Mouse (Mus musculus) liver, embryonic 15.5 days (tissue): ENCODE data around the gene Ms4a18. TPM values are rescaled to one million over a fixed set of nuclear protein-coding genes. Genes with fewer than 3 reads are reported as not detected.

Source experiments
- ATAC-seq: fragments of 200-750 bp; cut with Nextera tagmentation; 2 replicates; pipeline ENCODE4 v1.8.0; 2017; ENCODE audit warnings: moderate number of reproducible peaks, mild to moderate bottlenecking, moderate library complexity; ENCODE audit not compliant: insufficient read depth
- H3K27ac ChIP-seq: fragments of 300-500 bp; sonication (generic); replicated peaks from 2 replicates; pipeline ENCODE4 v1.5.1; 2015; ENCODE audit warnings: mild to moderate bottlenecking, inconsistent platforms
- H3K27me3 ChIP-seq: fragments of 300-500 bp; sonication (generic); 2 replicates; pipeline ENCODE4 v1.6.1; 2015; ENCODE audit warnings: mild to moderate bottlenecking, inconsistent platforms
- H3K36me3 ChIP-seq: fragments of 300-500 bp; sonication (generic); replicated peaks from 2 replicates; pipeline ENCODE4 v1.6.1; 2015; ENCODE audit warnings: moderate library complexity, mild to moderate bottlenecking, inconsistent platforms
- H3K4me1 ChIP-seq: fragments of 300-500 bp; sonication (generic); replicated peaks from 2 replicates; pipeline ENCODE4 v1.6.1; 2015; ENCODE audit warnings: inconsistent platforms
- H3K4me2 ChIP-seq: fragments of 300-500 bp; sonication (generic); 2 replicates; pipeline ENCODE4 v1.6.1; 2015; ENCODE audit warnings: moderate library complexity, mild to moderate bottlenecking, inconsistent platforms
- H3K4me3 ChIP-seq: fragments of 300-500 bp; sonication (generic); replicated peaks from 2 replicates; pipeline ENCODE4 v1.5.1; 2015; ENCODE audit warnings: mild to moderate bottlenecking, inconsistent platforms
- H3K9ac ChIP-seq: fragments of 300-500 bp; sonication (generic); 2 replicates; pipeline ENCODE4 v1.6.1; 2015; ENCODE audit warnings: moderate library complexity, mild to moderate bottlenecking, inconsistent platforms
- H3K9me3 ChIP-seq: fragments of 300-500 bp; sonication (generic); replicated peaks from 2 replicates; pipeline ENCODE4 v1.6.1; 2016; ENCODE audit warnings: inconsistent platforms
- WGBS: fragments of 180-500 bp; shearing (Covaris S2); methylation state at CpG from one replicate; pipeline ENCODE4 v1.1.7; 2015; ENCODE audit warnings: mixed read lengths; ENCODE audit not compliant: insufficient replicate concordance; 5-methylcytosine and 5-hydroxymethylcytosine counted together
- polyA plus RNA-seq: library from polyadenylated mRNA; unstranded; fragments of >200 nt; fragmentation: Nextera tagmentation; extraction: Ambion mirVana; gene quantifications from 2 replicates; pipeline ENCODE4 v1.2.1, GENCODE M21; 2015

Ms4a18 gene
- polyA plus RNA-seq, 1 experiment from 2014 or later = 0.08 TPM

- Histone ChIP-seq H3K4me3 (peak overlapping the region; percentile 33), H3K27me3 (no peaks in the 10 kb centered on the region), H3K9me3 (no peaks in the 10 kb centered on the region), H3K36me3 (no peaks in the 10 kb centered on the region), H3K4me1 (peaks cover 10% of the 10 kb centered on the region), H3K4me2 (peak overlapping the region; percentile 57), H3K27ac (no peak overlapping the region), H3K9ac (no peak overlapping the region)
- 5% methylated on average over 39 of the region's 40 CpGs for WGBS
- peak; percentile 98 for ATAC-seq
These were observed 27.3 kb upstream of the Ms4a18 start for GRCm38 (mm10) chr19:11044996-11045711.

GRCm38 (mm10) chr19:11044671-11044995 lies 26.8 kb upstream of the Ms4a18 start:
- 24% methylated on average over 5 of the region's 5 CpGs for WGBS
- 0 out of 2 replicates have a peak overlapping the region, but pooled peaks have one; percentile 33 for H3K4me3 ChIP-seq

GRCm38 (mm10) chr19:11037570-11037969 lies 19.7 kb upstream of the Ms4a18 start:
- Histone ChIP-seq H3K36me3 (no peaks in the 10 kb centered on the region), H3K4me1 (no peaks in the 10 kb centered on the region), H3K4me3 (no peak overlapping the region), H3K27me3 (no peaks in the 10 kb centered on the region; the same call in 1 of the 2 replicates), H3K9me3 (no peaks in the 10 kb centered on the region), H3K27ac (no peak overlapping the region), H3K4me2 (no peak overlapping the region), H3K9ac (no peak overlapping the region)
- no peak for ATAC-seq

More at GRCm38 (mm10) chr19:11044671-11044995, 26.8 kb upstream of the Ms4a18 start:
- peak; percentile 33; the same call in 1 of the 2 replicates for ATAC-seq
- Histone ChIP-seq H3K27ac (no peak overlapping the region), H3K36me3 (no peaks in the 10 kb centered on the region), H3K4me1 (peaks cover 10% of the 10 kb centered on the region), H3K9ac (no peak overlapping the region), H3K4me2 (peak overlapping the region; percentile 57), H3K9me3 (no peaks in the 10 kb centered on the region), H3K27me3 (no peaks in the 10 kb centered on the region)

- Histone ChIP-seq H3K27ac (no peak overlapping the region), H3K4me1 (no peaks in the 10 kb centered on the region), H3K9me3 (no peaks in the 10 kb centered on the region), H3K4me3 (no peak overlapping the region), H3K27me3 (no peaks in the 10 kb centered on the region), H3K36me3 (no peaks in the 10 kb centered on the region), H3K9ac (no peak overlapping the region), H3K4me2 (no peak overlapping the region)
- no peak for ATAC-seq
These were observed 4.6 kb upstream of the Ms4a18 start for GRCm38 (mm10) chr19:11022382-11022781.

GRCm38 (mm10) chr19:11017251-11017650 lies 580 bp downstream of the Ms4a18 start:
- H3K4me2 ChIP-seq = no peak overlapping the region
- no peak for ATAC-seq
- 65% methylated on average over 2 of the region's 2 CpGs for WGBS
- no peaks in the 10 kb centered on the region for H3K9me3 ChIP-seq
- no peaks in the 10 kb centered on the region for H3K4me1 ChIP-seq
- H3K27ac ChIP-seq = no peak overlapping the region
- no peaks in the 10 kb centered on the region for H3K36me3 ChIP-seq
- no peak overlapping the region for H3K9ac ChIP-seq
- H3K4me3 ChIP-seq = no peak overlapping the region
- no peaks in the 10 kb centered on the region for H3K27me3 ChIP-seq

GRCm38 (mm10) chr19:11015998-11016397 lies 1.8 kb downstream of the Ms4a18 start:
- WGBS = 50% methylated on average over 1 of the region's 1 CpGs
- no peaks in the 10 kb centered on the region for H3K36me3 ChIP-seq
- ATAC-seq = no peak
- H3K4me1 ChIP-seq = no peaks in the 10 kb centered on the region
- no peak overlapping the region for H3K9ac ChIP-seq
- no peaks in the 10 kb centered on the region for H3K27me3 ChIP-seq
- H3K4me2 ChIP-seq = no peak overlapping the region
- H3K4me3 ChIP-seq = no peak overlapping the region
- no peaks in the 10 kb centered on the region for H3K9me3 ChIP-seq
- H3K27ac ChIP-seq = no peak overlapping the region

- Histone ChIP-seq H3K4me2 (no peak overlapping the region), H3K9ac (no peak overlapping the region), H3K9me3 (no peaks in the 10 kb centered on the region), H3K27me3 (no peaks in the 10 kb centered on the region), H3K27ac (no peak overlapping the region), H3K36me3 (no peaks in the 10 kb centered on the region), H3K4me3 (no peak overlapping the region), H3K4me1 (no peaks in the 10 kb centered on the region)
- peak; percentile 28; the same call in 1 of the 2 replicates for ATAC-seq
These were observed 2.4 kb downstream of the Ms4a18 start for GRCm38 (mm10) chr19:11015468-11015867.

- Histone ChIP-seq H3K36me3 (no peaks in the 10 kb centered on the region), H3K4me1 (no peaks in the 10 kb centered on the region), H3K27me3 (no peaks in the 10 kb centered on the region; the same call in 1 of the 2 replicates), H3K9me3 (no peaks in the 10 kb centered on the region), H3K4me2 (no peak within 1 kb of the TSS), H3K9ac (no peak within 1 kb of the TSS), H3K27ac (no peak within 1 kb of the TSS), H3K4me3 (no peak within 1 kb of the TSS)
- ATAC-seq = no peak
- 72% methylated on average over 7 of the region's 7 CpGs for WGBS
These were observed 24.7 kb downstream of the Ms4a18 start, which contains the start of gene Ms4a15 for GRCm38 (mm10) chr19:10993150-10993549. Ms4a15 (minus strand) TSS chr19:10993250.

- no peaks in the 10 kb centered on the region for H3K9me3 ChIP-seq
- no peak overlapping the region for H3K27ac ChIP-seq
- H3K4me2 ChIP-seq = no peak overlapping the region
- no peaks in the 10 kb centered on the region; the same call in 1 of the 2 replicates for H3K27me3 ChIP-seq
- ATAC-seq = no peak
- no peak overlapping the region for H3K4me3 ChIP-seq
- no peak overlapping the region for H3K9ac ChIP-seq
- H3K36me3 ChIP-seq = no peaks in the 10 kb centered on the region
- H3K4me1 ChIP-seq = no peaks in the 10 kb centered on the region
These were observed 25.9 kb downstream of the Ms4a18 start for GRCm38 (mm10) chr19:10991911-10992310.

GRCm38 (mm10) chr19:10990751-10991150 lies 27.1 kb downstream of the Ms4a18 start:
- no peaks in the 10 kb centered on the region for H3K36me3 ChIP-seq
- no peak overlapping the region for H3K9ac ChIP-seq
- ATAC-seq = no peak
- H3K27ac ChIP-seq = no peak overlapping the region
- H3K27me3 ChIP-seq = no peaks in the 10 kb centered on the region; the same call in 1 of the 2 replicates
- H3K4me1 ChIP-seq = no peaks in the 10 kb centered on the region
- WGBS = 46% methylated on average over 1 of the region's 1 CpGs
- H3K4me3 ChIP-seq = no peak overlapping the region
- no peaks in the 10 kb centered on the region for H3K9me3 ChIP-seq
- no peak overlapping the region for H3K4me2 ChIP-seq

GRCm38 (mm10) chr19:10988563-10988962 lies 29.3 kb downstream of the Ms4a18 start:
- H3K4me3 ChIP-seq = no peak overlapping the region
- H3K9ac ChIP-seq = no peak overlapping the region
- no peaks in the 10 kb centered on the region for H3K36me3 ChIP-seq
- H3K9me3 ChIP-seq = no peaks in the 10 kb centered on the region
- no peaks in the 10 kb centered on the region for H3K27me3 ChIP-seq
- WGBS = 81% methylated on average over 1 of the region's 1 CpGs
- ATAC-seq = no peak
- no peaks in the 10 kb centered on the region for H3K4me1 ChIP-seq
- H3K4me2 ChIP-seq = no peak overlapping the region
- no peak overlapping the region for H3K27ac ChIP-seq

- Histone ChIP-seq H3K36me3 (no peaks in the 10 kb centered on the region), H3K4me3 (no peak overlapping the region), H3K4me1 (no peaks in the 10 kb centered on the region), H3K27me3 (no peaks in the 10 kb centered on the region), H3K4me2 (no peak overlapping the region), H3K9ac (no peak overlapping the region), H3K9me3 (no peaks in the 10 kb centered on the region), H3K27ac (no peak overlapping the region)
- no peak for ATAC-seq
- 58% methylated on average over 4 of the region's 4 CpGs for WGBS
These were observed 31.9 kb downstream of the Ms4a18 start for GRCm38 (mm10) chr19:10985889-10986288.
